Mouse (Mus musculus) CD4-positive, CD25-positive, alpha-beta regulatory T cell, adult 2 months (primary cell): ENCODE measurements around the gene Phka2.

Source experiments
- DNase-seq: peaks from one replicate; pipeline ENCODE4 v3.0.0-alpha.2; 2012; ENCODE audit warnings: low read depth, low spot score

Gene Phka2

GRCm38 (mm10) chrX:160598562-160599458 lies 96.8 kb downstream of the Phka2 start:
- no peak for DNase-seq

GRCm38 (mm10) chrX:160601053-160601452 lies 99.1 kb downstream of the Phka2 start:
- DNase-seq, result no peak

DNA sequence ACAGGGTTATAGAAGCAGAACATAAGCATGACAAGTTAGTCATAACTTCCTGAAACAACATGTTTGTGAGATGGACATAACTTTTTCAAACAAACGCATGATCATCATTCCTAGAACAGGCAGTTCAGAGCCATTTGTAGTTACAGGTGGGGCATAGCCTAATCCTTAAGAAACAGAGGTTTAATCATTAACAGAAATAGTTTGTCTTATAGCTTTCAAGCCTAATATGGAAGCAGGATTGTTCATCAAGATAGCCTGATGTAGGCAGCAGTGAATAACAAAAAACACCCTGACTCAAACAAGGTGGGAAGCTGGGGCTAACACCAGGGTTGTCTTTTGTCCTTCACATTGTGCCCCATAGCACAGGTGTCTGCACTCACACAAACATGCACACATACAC lies 100.8 kb downstream of the Phka2 start:
- DNase-seq, result no peak

GRCm38 (mm10) chrX:160603316-160603715 lies 101.3 kb downstream of the Phka2 start:
- DNase-seq, result no peak

GRCm38 (mm10) chrX:160603981-160604541 lies 102.1 kb downstream of the Phka2 start:
- peak; percentile 24 for DNase-seq

- peak; percentile 59 for DNase-seq
Measured at GRCm38 (mm10) chrX:160609849-160610248, 107.9 kb downstream of the Phka2 start.

DNA sequence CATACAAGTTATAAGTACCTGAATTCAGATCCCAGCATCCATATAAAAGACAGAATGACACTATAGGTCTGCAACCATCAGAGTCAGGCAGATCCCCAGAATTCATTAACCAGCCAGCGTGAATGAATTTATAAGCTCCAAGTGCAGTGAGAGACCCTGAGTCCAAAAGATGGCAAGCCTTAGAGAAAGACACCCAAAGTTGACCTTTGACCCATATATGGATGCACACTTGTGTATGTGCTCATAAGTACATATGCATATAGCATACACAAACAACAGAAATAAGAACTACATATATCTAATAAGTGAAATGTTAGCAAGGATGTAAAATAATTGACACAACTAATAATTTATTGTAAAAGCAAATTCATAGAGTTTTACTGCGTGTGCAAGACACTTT lies 108.5 kb downstream of the Phka2 start:
- no peak for DNase-seq

GRCm38 (mm10) chrX:160610882-160611644 lies 109.1 kb downstream of the Phka2 start:
- DNase-seq, result no peak
